Mouse (Mus musculus): ENCODE data around the gene Rangrf. TPM values are rescaled to one million over a fixed set of nuclear protein-coding genes. Genes with fewer than 3 reads are reported as not detected.
"Not testable (repeated sequence)": the region's sequence is repeated elsewhere in the genome, so short reads cannot be mapped to it uniquely, and the experiment has no call there.

Gene Rangrf
- total RNA-seq, 2 experiments from 2014 or later: 13.7 to 18.6 TPM

DNA sequence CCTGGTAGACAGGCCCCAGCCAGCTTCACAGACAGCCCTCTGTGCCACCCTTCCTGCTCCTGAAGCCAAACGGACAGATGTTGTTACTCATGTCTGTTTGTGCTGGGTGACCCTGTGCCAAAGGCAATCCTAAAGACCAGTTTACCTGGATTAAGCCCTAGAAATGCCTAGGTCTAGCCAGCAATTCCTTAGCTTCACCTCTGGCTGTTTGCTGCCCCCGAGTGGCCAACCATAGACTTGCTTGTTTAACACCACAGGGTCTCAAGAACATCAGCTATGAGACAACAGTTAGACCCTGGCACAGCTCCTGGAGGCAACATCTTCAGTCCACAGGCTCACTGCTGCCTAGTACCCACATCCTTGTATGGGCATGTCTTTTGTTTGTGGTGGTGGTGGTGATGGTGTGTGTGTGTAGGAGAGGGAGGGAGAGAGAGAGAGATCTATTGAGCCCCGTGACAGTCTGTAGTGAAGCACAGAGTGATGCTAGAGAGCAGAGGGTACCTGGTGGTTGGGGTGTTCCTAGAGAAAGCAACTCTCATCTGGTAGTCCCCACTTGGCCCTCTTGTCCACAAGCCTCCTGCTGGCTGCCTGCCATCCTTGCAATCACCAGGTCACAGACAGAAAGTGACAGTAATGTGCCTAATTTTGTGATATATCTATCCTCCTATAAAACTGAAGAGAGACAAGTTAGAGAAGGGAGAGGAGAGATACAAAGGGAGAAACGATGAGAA lies 7.8 kb upstream of the Rangrf start:
- peak; percentile 54 to 62 for DNase-seq (ENCODE audit: low spot score in 2 of 2)
- intact Hi-C loops (cut with DNase I): loop anchor here (2.0 kb wide), 1 partner anchor 78 kb away; no protein-coding TSS in a partner anchor

DNA sequence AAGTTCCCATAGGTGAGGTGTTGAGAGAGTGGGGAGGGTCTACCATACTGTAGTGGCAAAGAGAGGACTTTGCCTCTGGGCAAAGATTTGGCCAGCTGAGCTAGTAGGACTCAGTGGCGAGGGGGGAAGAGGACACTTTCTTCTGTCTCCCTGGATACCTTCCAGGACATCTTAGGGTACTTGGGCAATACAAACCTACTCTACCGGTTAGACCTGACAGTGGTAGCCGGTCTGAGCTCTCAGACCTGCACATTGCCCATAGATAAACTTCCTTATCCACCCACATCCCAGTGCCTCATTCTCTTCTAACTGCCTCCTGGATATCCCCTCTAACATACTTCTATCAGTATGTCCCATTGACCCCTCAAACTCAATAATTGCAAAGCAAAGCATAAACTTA lies 5.9 kb upstream of the Rangrf start:
- DNase-seq (ENCODE audit: low spot score in 2 of 2): no peak
- intact Hi-C loops (cut with DNase I): no loop called here

- intact Hi-C loops (cut with DNase I): no loop called here
- DNase-seq (ENCODE audit: low spot score in 2 of 2): peak in 1 of 2 experiments; percentile 38
Measured at GRCm38 (mm10) chr11:68979320-68979733, 4.3 kb upstream of the Rangrf start.

- DNase-seq (ENCODE audit: low spot score in 2 of 2): no peak
- intact Hi-C loops (cut with DNase I): no loop called here
Measured at GRCm38 (mm10) chr11:68975601-68976000, 616 bp upstream of the Rangrf start.

DNA sequence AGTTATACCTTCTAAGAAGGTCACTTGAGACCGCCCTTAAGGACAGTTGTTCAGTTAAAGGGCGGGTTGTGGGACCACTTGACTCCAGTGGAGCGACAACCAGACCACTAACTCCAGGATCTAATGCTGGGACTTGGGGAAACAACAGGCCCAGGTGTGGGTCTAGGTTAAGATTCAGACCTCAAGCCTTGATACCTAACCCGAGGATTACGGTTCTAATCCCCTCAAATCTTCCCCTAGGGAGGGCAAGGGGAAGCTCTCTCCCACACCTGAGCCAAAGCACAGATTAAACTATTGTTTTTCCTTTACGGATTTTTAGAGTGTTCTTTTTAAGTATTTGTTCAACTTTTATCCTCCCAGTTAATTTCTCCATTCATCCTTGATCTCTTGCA lies 930 bp downstream of the Rangrf start:
- intact Hi-C loops (cut with DNase I): no loop called here
- DNase-seq (ENCODE audit: low spot score in 2 of 2): no peak

DNA sequence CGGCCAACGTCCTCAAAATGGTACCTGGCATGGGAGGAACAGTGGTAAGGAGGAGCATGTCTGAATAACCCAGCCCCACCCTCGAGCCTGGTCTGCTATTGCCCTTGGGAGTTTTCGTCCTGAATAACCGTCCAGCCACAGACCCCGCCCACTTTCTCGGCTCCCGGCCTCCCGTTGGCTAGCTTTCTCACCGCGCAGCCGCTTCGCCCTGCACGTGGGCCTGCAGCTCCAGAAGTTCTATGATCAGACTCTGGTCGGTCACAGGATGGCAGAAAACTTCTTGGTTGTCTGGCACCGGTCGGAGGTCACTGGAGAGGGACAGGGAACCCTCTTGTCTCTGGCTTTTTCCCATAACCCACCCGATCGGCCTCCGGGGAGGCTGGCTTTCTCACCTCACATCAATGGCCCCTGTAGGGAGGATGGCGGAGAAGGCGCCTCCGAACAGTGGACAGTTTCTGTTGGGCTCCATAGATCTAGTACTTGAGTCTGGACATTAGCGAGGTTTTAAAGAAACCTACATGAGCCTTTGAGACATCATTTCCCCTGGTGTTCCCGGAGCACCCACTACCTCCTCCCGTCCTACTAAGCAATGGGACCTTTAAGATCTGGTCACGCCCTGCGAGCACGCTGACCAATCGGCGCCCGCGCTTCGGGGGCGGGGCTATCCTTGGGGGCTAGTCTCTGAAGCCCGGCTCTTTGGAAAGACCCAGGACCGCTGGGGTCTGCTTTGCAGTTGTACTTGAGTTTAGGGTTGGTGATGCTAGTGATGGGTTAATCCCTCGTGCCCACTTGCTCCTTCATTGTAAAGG lies 1.5 kb downstream of the Rangrf start:
- peak; percentile 73 to 76 for DNase-seq (ENCODE audit: low spot score in 2 of 2)
- intact Hi-C loops (cut with DNase I): not testable (repeated sequence)

GRCm38 (mm10) chr11:68970232-68970631 lies 4.8 kb downstream of the Rangrf start:
- intact Hi-C loops (cut with DNase I): no loop called here
- no peak for DNase-seq (ENCODE audit: low spot score in 2 of 2)

- DNase-seq (ENCODE audit: low spot score in 2 of 2): no peak
Measured at GRCm38 (mm10) chr11:68968752-68969151, 6.2 kb downstream of the Rangrf start.

DNA sequence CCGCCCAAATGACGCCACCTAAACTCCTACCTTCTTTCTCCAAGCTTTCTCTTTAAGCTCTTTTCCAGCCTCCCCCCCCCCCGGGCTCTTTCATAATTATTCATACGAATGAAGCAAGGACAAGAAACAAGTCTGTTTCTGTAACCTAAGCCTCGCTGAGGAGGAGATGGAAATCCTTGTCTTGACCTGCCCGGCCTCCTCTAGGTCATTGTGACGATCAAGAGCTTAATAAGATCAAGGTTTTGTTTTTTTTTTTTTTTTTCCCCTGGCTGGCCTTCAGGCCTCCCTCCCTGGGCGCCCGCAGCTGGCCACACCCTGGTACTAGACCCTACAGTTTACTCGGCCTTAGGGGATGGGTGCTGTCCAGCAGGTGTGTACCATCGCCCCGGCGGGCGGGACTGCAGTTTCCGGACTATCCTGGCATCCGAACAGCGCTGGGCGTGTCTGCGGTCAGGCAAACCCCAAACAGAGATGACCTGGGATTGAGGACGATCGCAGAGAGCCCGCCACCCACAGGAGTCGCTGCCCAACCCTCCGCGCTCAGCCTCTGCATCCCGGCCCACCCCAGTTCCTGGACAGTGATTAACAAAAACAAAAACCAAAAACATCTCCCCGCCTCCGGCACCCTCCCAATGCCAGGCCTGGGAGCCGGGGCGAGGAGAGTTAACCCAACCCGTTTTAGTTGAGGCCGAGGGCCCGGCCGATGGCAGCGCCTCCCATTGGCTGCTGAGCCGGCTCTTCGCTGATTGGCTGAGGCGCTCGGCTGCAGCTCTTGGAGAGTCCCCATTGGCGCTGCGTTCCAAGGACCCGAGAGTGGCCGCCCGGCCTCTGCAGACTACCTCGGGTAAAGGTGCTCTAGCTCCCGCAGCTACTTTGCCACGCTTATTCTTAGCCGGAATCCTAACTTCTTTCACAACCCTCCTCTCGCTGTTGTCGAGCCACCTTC lies 7.4 kb downstream of the Rangrf start, which contains the start of gene Slc25a35:
Slc25a35 (plus strand) TSS at position 795 of the 946 bp plus-strand sequence.
- DNase-seq (ENCODE audit: low spot score in 2 of 2): peak; percentile 93
- intact Hi-C loops (cut with DNase I): loop anchor here (5.0 kb wide), 1 partner anchor 65 kb away; the partner anchor contains the start of gene Rpl26

More at GRCm38 (mm10) chr11:68968752-68969151, 6.2 kb downstream of the Rangrf start:
- intact Hi-C loops (cut with DNase I): loop anchor here (5.0 kb wide), 1 partner anchor 66 kb away; the partner anchor contains the start of gene Rpl26

GRCm38 (mm10) chr11:68966554-68966953 lies 8.4 kb downstream of the Rangrf start:
- intact Hi-C loops (cut with DNase I): loop anchor here (5.0 kb wide), 1 partner anchor 64 kb away; the partner anchor contains the start of gene Rpl26
- DNase-seq (ENCODE audit: low spot score in 2 of 2): no peak

- no peak for DNase-seq (ENCODE audit: low spot score in 2 of 2)
- intact Hi-C loops (cut with DNase I): loop anchor here (5.0 kb wide), 1 partner anchor 64 kb away; the partner anchor contains the start of gene Rpl26
Measured at GRCm38 (mm10) chr11:68965845-68966244, 9.1 kb downstream of the Rangrf start.

- no peak for DNase-seq (ENCODE audit: low spot score in 2 of 2)
- intact Hi-C loops (cut with DNase I): loop anchor here (5.0 kb wide), 1 partner anchor 63 kb away; the partner anchor contains the start of gene Rpl26
Measured at GRCm38 (mm10) chr11:68965050-68965449, 9.9 kb downstream of the Rangrf start.

DNA sequence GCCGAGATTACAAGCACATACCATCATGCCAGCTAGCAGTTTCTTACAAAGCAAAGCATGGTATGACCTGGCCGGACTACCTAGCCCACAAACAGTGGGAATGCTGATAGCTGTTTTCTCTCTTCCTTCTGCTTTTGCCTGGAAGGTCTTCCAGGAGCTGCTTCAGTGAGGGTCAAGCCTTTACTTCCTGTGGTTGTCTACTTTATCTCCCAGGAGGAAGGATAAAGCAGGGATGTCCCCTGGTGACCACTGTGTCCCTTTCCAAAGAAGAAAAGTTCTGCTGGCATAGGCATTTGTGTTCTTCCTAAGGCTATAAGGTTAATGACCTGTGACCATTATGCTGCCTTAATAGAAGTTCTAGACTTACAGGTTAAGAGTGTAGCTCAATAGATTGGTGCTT lies 11.6 kb downstream of the Rangrf start:
- DNase-seq (ENCODE audit: low spot score in 2 of 2): no peak
- intact Hi-C loops (cut with DNase I): no loop called here

DNA sequence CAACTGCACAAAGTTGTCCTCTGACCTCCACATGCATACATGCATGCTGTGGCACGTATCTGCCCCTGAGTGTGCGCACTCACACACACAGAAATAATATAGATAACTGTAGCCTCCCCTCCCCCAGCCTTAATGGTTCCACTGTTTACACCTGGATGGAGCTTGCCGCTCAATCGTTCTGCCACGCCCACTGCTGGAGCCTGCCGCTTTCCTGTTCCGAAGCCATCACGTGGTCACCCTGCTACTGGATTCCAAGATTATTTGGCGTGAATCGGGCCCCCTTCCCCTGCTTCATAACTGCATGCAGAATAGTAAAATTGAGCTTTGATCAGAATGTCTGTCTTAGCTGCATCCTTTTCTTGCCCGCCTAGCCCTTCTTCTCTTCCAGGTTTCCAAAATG lies 12.8 kb downstream of the Rangrf start:
- intact Hi-C loops (cut with DNase I); DNase-seq (ENCODE audit: low spot score in 2 of 2): not testable (repeated sequence)

- DNase-seq (ENCODE audit: low spot score in 2 of 2): no peak
- intact Hi-C loops (cut with DNase I): no loop called here
Measured at GRCm38 (mm10) chr11:68961596-68961995, 13.4 kb downstream of the Rangrf start.

GRCm38 (mm10) chr11:68957971-68958370 lies 17.0 kb downstream of the Rangrf start:
- no peak for DNase-seq (ENCODE audit: low spot score in 2 of 2)
- intact Hi-C loops (cut with DNase I): no loop called here

DNA sequence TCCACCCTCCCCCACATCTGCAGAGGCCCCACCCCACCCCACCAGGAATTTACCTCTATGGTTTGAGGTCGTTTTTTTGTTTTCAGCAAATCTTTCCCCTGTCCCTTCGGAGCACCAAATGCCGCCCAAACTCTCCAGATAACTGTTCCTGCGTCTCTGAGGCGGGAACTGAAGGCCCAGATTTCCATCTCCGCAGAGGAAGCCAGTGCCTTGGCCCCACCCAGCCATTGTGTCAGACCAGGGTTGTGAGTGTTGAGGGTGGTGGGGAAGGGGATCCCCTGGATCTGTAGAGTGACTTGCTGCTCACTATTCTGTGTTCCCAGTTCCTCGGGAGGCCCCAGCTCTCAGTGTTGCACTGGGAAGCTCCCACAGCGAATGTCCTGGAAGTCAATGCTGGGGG lies 17.7 kb downstream of the Rangrf start, which contains the start of gene Arhgef15:
Arhgef15 (minus strand) TSS at position 173 of the 400 bp plus-strand sequence.
- intact Hi-C loops (cut with DNase I): no loop called here
- no peak for DNase-seq (ENCODE audit: low spot score in 2 of 2)

DNA sequence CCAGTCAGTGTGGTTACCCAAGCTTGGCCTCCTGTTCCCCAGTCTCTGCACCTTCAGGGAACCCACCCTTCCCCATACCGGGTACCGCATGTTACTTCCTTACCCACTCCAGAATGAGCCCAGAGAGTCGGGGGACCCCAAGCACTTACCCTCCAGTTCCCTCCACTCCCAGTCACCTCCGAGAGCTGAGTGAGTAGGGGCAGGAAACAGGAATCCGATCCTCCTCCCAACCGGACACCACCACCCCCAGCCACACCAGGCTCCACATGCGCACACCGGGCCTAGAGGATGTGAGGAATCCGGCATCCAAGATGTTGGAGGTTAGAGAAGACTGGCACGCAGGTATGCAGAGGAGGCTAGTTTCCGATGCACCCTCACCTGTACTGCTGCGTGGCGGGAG lies 18.3 kb downstream of the Rangrf start:
- no peak for DNase-seq (ENCODE audit: low spot score in 2 of 2)
- intact Hi-C loops (cut with DNase I): no loop called here

DNA sequence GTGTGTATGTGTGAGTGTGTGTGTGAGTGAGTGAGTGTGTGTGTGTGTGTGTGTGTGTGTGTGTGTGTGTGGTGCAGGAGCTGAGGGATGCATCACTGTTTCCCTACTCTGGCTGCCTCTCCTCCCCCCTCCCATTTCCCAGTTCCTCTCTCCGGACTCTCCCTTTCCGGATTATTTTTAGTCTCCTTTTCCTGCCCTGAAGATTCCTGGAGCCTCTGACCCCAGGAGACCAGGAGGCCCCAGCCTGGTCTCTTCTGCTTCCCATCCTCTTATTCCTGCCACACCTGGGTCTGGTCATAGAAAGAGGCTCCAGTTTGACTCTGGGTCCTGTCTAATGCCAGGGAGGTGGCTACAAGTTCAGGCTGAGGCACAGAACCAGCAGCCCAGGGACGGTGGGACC lies 18.9 kb downstream of the Rangrf start:
- intact Hi-C loops (cut with DNase I): no loop called here

More for the DNA sequence above, 18.9 kb downstream of the Rangrf start:
- DNase-seq (ENCODE audit: low spot score in 2 of 2): no peak
